Mouse (Mus musculus) thymus, adult 2 months (tissue): Measurements from ENCODE around the gene Pmp22.

ENCODE experiments used
- CTCF ChIP-seq: fragments of 200-500 bp; IDR thresholded peaks from 2 replicates; pipeline ENCODE4 v1.5.1; 2012; ENCODE audit warnings: mild to moderate bottlenecking, control low read depth, low read length, moderate library complexity, borderline replicate concordance; ENCODE audit not compliant: control insufficient read depth, poor library complexity, insufficient read depth; ENCODE audit errors: extremely low read depth
- POLR2A ChIP-seq: fragments of 200-500 bp; IDR thresholded peaks from 2 replicates; pipeline ENCODE4 v1.6.1; 2012; ENCODE audit warnings: mild to moderate bottlenecking, low read length, control low read depth, moderate library complexity; ENCODE audit not compliant: control insufficient read depth, poor library complexity, insufficient read depth; ENCODE audit errors: extremely low read depth

- TF ChIP-seq CTCF, result no peak
- TF ChIP-seq POLR2A, result no peak
Measured at GRCm38 (mm10) chr11:63090210-63090609, 38.6 kb upstream of the Pmp22 start.
